Mouse (Mus musculus): ENCODE data around the gene Bhmt.

DNA sequence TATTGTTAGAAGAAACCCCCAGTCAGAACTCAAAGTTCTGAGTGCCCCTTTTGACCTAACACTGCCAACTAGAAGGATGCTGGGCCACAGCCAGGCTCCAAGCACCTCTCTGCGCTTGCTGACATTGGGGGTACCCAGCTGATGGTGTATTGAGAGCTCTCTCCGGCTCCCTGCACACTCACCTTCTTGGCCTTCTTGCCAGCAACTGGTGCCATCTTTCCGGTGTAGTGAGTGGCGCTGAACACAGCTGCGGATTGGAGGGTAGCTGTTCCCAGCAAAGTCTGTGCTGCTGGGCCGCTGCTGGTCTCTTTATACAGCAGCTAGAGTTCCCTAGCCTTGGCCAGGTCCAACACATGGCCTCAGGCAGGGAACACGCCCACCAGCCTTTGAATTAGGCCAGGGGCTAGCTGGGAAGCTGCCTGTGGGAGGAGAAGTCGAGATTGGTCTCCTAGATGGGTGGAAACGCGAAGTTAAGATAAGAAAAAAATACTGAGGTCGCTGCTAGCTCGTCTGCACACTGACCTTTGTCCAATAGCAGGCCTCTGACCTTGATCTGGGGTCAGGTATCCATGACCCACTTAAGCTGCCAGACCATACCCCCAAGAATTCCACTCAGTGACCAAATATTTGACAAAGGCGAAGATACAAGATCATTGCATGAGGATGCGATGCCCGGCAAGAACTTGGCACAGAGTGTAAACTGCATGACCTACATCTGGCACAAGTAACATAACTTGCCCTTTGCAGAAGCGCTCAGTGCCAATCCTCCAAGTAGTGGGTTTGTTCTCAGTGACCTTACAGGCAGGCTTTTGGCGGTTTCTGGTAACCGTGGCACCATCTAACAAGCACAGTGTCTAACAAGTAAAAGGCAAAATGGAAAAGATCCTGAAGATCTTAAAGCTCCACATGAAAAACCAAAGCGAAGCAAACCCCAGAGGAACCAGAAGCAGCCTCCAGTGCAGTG, at the start of gene Bhmt:
- TF ChIP-seq CTCF (IDR thresholded peaks at IDR 0.05; ENCODE audit: low read depth) = no peak
- no peak for TF ChIP-seq EP300 (IDR thresholded peaks at IDR 0.05; ENCODE audit: low read depth)
